Mouse (Mus musculus) neural tube, embryonic 14.5 days (tissue): ENCODE measurements around the gene Omp. TPM values are rescaled to one million over a fixed set of nuclear protein-coding genes. Genes with fewer than 3 reads are reported as not detected.
"Not testable (repeated sequence)": the region's sequence is repeated elsewhere in the genome, so short reads cannot be mapped to it uniquely, and the experiment has no call there.

Source experiments
- ATAC-seq: fragments of 200-750 bp; cut with Nextera tagmentation; 2 replicates; pipeline ENCODE4 v1.8.0; 2017; ENCODE audit warnings: low read depth, mild to moderate bottlenecking, moderate TSS enrichment, moderate library complexity
- H3K27ac ChIP-seq: fragments of 300-500 bp; sonication (generic); 2 replicates; pipeline ENCODE4 v1.5.1; 2014; ENCODE audit warnings: low read depth, mild to moderate bottlenecking, control low read depth, low read length, moderate library complexity, mixed read lengths
- H3K27me3 ChIP-seq: fragments of 300-500 bp; sonication (generic); 2 replicates; pipeline ENCODE4 v1.6.1; 2014; ENCODE audit warnings: low read length; ENCODE audit not compliant: control insufficient read depth, insufficient read depth
- H3K36me3 ChIP-seq: fragments of 300-500 bp; sonication (generic); 2 replicates; pipeline ENCODE4 v1.6.1; 2014; ENCODE audit warnings: low read length, mixed read lengths; ENCODE audit not compliant: control insufficient read depth, insufficient read depth
- H3K4me1 ChIP-seq: fragments of 300-500 bp; sonication (generic); 2 replicates; pipeline ENCODE4 v1.6.1; 2014; ENCODE audit warnings: low read length; ENCODE audit not compliant: control insufficient read depth, insufficient read depth
- H3K4me2 ChIP-seq: fragments of 300-500 bp; sonication (generic); 2 replicates; pipeline ENCODE4 v1.6.1; 2014; ENCODE audit warnings: mild to moderate bottlenecking, low read depth, low read length, control low read depth
- H3K4me3 ChIP-seq: fragments of 300-500 bp; sonication (generic); 2 replicates; pipeline ENCODE4 v1.5.1; 2014; ENCODE audit warnings: low read depth, low read length, control low read depth, mixed read lengths
- H3K9ac ChIP-seq: fragments of 300-500 bp; sonication (generic); replicated peaks from 2 replicates; pipeline ENCODE4 v1.6.1; 2014; ENCODE audit warnings: low read depth, mild to moderate bottlenecking, control low read depth, low read length, mixed read lengths
- H3K9me3 ChIP-seq: fragments of 300-500 bp; sonication (generic); 2 replicates; pipeline ENCODE4 v1.6.1; 2016; ENCODE audit warnings: low read length; ENCODE audit not compliant: control insufficient read depth
- WGBS: fragments of 180-500 bp; shearing (Covaris S2); extraction: QIAGEN DNeasy Blood & Tissue Kit; methylation state at CpG from one replicate; pipeline ENCODE4 v1.1.7; 2014; 5-methylcytosine and 5-hydroxymethylcytosine counted together
- polyA plus RNA-seq: library from polyadenylated mRNA; unstranded; fragments of >200 nt; fragmentation: Nextera tagmentation; extraction: Ambion mirVana; gene quantifications from 2 replicates; pipeline ENCODE4 v1.2.1, GENCODE M21; 2014

The Omp gene
- 0.32 and 0.40 TPM in 2 replicates for polyA plus RNA-seq

GRCm38 (mm10) chr7:98145402-98145801, at the start of gene Omp:
Gene Omp, minus strand, starts transcription at chr7:98145502.
- no peaks in the 10 kb centered on the region for H3K27me3 ChIP-seq
- no peak within 1 kb of the TSS for H3K9ac ChIP-seq
- WGBS, result 91% methylated on average over 5 of the region's 5 CpGs
- no peaks in the 10 kb centered on the region for H3K9me3 ChIP-seq
- no peaks in the 10 kb centered on the region for H3K36me3 ChIP-seq
- no peaks in the 10 kb centered on the region for H3K4me1 ChIP-seq
- no peak for ATAC-seq
- H3K27ac ChIP-seq, result no peak within 1 kb of the TSS
- no peak within 1 kb of the TSS for H3K4me3 ChIP-seq
- H3K4me2 ChIP-seq, result no peak within 1 kb of the TSS

GRCm38 (mm10) chr7:98194026-98194792, 48.9 kb upstream of the Omp start:
- H3K9ac ChIP-seq, result peak overlapping the region; percentile 35; the same call in 1 of the 2 replicates
- H3K4me3 ChIP-seq, result peak overlapping the region; percentile 45
- peaks cover 10% of the 10 kb centered on the region for H3K4me1 ChIP-seq
- peaks cover 17% of the 10 kb centered on the region; the same call in 1 of the 2 replicates for H3K27me3 ChIP-seq
- peak overlapping the region; percentile 94 for H3K4me2 ChIP-seq
- WGBS, result 2% methylated on average over 61 of the region's 61 CpGs
- peak; percentile 80 for ATAC-seq
- H3K27ac ChIP-seq, result no peak overlapping the region
- H3K9me3 ChIP-seq, result no peaks in the 10 kb centered on the region
- H3K36me3 ChIP-seq, result no peaks in the 10 kb centered on the region

- Histone ChIP-seq H3K27ac (no peak overlapping the region), H3K36me3 (no peaks in the 10 kb centered on the region), H3K27me3 (peaks cover 17% of the 10 kb centered on the region; the same call in 1 of the 2 replicates), H3K9ac (peak overlapping the region; percentile 35; the same call in 1 of the 2 replicates), H3K9me3 (no peaks in the 10 kb centered on the region), H3K4me1 (peaks cover 10% of the 10 kb centered on the region), H3K4me2 (peak overlapping the region; percentile 94), H3K4me3 (peak overlapping the region; percentile 45)
- peak; percentile 79 for ATAC-seq
- 2% methylated on average over 36 of the region's 36 CpGs for WGBS
These were observed 48.3 kb upstream of the Omp start for GRCm38 (mm10) chr7:98193515-98194025.

GRCm38 (mm10) chr7:98191571-98192250, 46.4 kb upstream of the Omp start:
- Histone ChIP-seq H3K27ac (no peak overlapping the region), H3K4me2 (no peak overlapping the region), H3K27me3 (peaks cover 17% of the 10 kb centered on the region; the same call in 1 of the 2 replicates), H3K9ac (no peak overlapping the region), H3K36me3 (no peaks in the 10 kb centered on the region), H3K4me3 (no peak overlapping the region), H3K9me3 (no peaks in the 10 kb centered on the region), H3K4me1 (peaks cover 10% of the 10 kb centered on the region)
- no peak for ATAC-seq
- 70% methylated on average over 17 of the region's 17 CpGs for WGBS

- H3K27me3 ChIP-seq, result peaks cover 13% of the 10 kb centered on the region; the same call in 1 of the 2 replicates
- H3K4me2 ChIP-seq, result no peak overlapping the region
- no peaks in the 10 kb centered on the region for H3K9me3 ChIP-seq
- H3K4me1 ChIP-seq, result peaks cover 12% of the 10 kb centered on the region
- H3K4me3 ChIP-seq, result no peak overlapping the region
- no peak overlapping the region for H3K9ac ChIP-seq
- ATAC-seq, result no peak
- no peak overlapping the region for H3K27ac ChIP-seq
- WGBS, result 91% methylated on average over 1 of the region's 1 CpGs
- no peaks in the 10 kb centered on the region for H3K36me3 ChIP-seq
These were observed 45.3 kb upstream of the Omp start for GRCm38 (mm10) chr7:98190578-98190977.

GRCm38 (mm10) chr7:98189745-98190144, 44.4 kb upstream of the Omp start:
- H3K27ac ChIP-seq, result no peak overlapping the region
- 32% methylated on average over 3 of the region's 3 CpGs for WGBS

GRCm38 (mm10) chr7:98188680-98189079, 43.4 kb upstream of the Omp start:
- H3K9me3 ChIP-seq, result no peaks in the 10 kb centered on the region
- H3K4me3 ChIP-seq, result no peak overlapping the region
- no peak overlapping the region for H3K27ac ChIP-seq
- H3K9ac ChIP-seq, result no peak overlapping the region
- 96% methylated on average over 2 of the region's 2 CpGs for WGBS
- no peak for ATAC-seq
- H3K36me3 ChIP-seq, result no peaks in the 10 kb centered on the region
- peaks cover 7% of the 10 kb centered on the region for H3K4me1 ChIP-seq
- no peak overlapping the region for H3K4me2 ChIP-seq
- peaks cover 10% of the 10 kb centered on the region; the same call in 1 of the 2 replicates for H3K27me3 ChIP-seq

More at GRCm38 (mm10) chr7:98189745-98190144, 44.4 kb upstream of the Omp start:
- Histone ChIP-seq H3K4me1 (peaks cover 12% of the 10 kb centered on the region), H3K9me3 (no peaks in the 10 kb centered on the region), H3K4me3 (no peak overlapping the region), H3K36me3 (no peaks in the 10 kb centered on the region), H3K4me2 (no peak overlapping the region), H3K27me3 (peaks cover 10% of the 10 kb centered on the region; the same call in 1 of the 2 replicates), H3K9ac (no peak overlapping the region)
- ATAC-seq, result no peak

GRCm38 (mm10) chr7:98188238-98188637, 42.9 kb upstream of the Omp start:
- no peak overlapping the region for H3K4me2 ChIP-seq
- H3K4me3 ChIP-seq, result no peak overlapping the region
- no peak overlapping the region for H3K9ac ChIP-seq
- no peak for ATAC-seq
- WGBS, result 98% methylated on average over 2 of the region's 2 CpGs
- H3K4me1 ChIP-seq, result 0 out of 2 replicates have a peak, but pooled peaks cover 3% of the 10 kb centered on the region
- no peaks in the 10 kb centered on the region for H3K9me3 ChIP-seq
- no peak overlapping the region for H3K27ac ChIP-seq
- H3K36me3 ChIP-seq, result no peaks in the 10 kb centered on the region
- peaks cover 10% of the 10 kb centered on the region; the same call in 1 of the 2 replicates for H3K27me3 ChIP-seq

- WGBS, result 69% methylated on average over 3 of the region's 3 CpGs
- not testable (repeated sequence) for H3K9me3 ChIP-seq, H3K27me3 ChIP-seq, H3K27ac ChIP-seq, H3K4me3 ChIP-seq, H3K4me2 ChIP-seq, H3K36me3 ChIP-seq, H3K9ac ChIP-seq, H3K4me1 ChIP-seq, ATAC-seq
These were observed 42.0 kb upstream of the Omp start for GRCm38 (mm10) chr7:98187332-98187731.
